Mouse (Mus musculus) erythroblast, embryonic 14.5 days (primary cell): ENCODE data around the gene Car11.

Source experiments
- GATA1 ChIP-seq: IDR thresholded peaks from 2 replicates; pipeline ENCODE4 v1.6.1; 2012; ENCODE audit warnings: low read length, inconsistent platforms, mixed read lengths
- TAL1 ChIP-seq: IDR thresholded peaks from 3 replicates; pipeline ENCODE4 v1.6.1; 2012; ENCODE audit warnings: low read length, inconsistent platforms, mixed read lengths

GRCm38 (mm10) chr7:45689099-45689498 lies 10.5 kb upstream of the Car11 start:
- TF ChIP-seq GATA1 (no peak), TAL1 (no peak)
